Mouse (Mus musculus): ENCODE measurements at regions not wholly inside any gene's neighbourhood (a gene's known extent, or its start where the extent isn't known, plus 50 kb on each side); places are given as distances from the start of the nearest gene placed in this dataset. TPM values are rescaled to one million over a fixed set of nuclear protein-coding genes. Genes with fewer than 3 reads are reported as not detected.
"Not testable (repeated sequence)": the region's sequence is repeated elsewhere in the genome, so short reads cannot be mapped to it uniquely, and the experiment has no call there.

GRCm38 (mm10) chr12:15064351-15064750, 752.4 kb downstream of the Trib2 start:
- Histone ChIP-seq H3K9me3 (replicated peaks; ENCODE audit: control insufficient read depth, low read length) (no peaks in the 10 kb centered on the region), H3K4me3 (ENCODE audit: low read depth, low read length) (no peak overlapping the region), H3K4me2 (ENCODE audit: low read depth, low read length) (no peak overlapping the region), H3K27me3 (ENCODE audit: control insufficient read depth, insufficient read depth, low read length) (no peaks in the 10 kb centered on the region), H3K4me1 (ENCODE audit: control insufficient read depth, insufficient read depth, low read length) (no peaks in the 10 kb centered on the region), H3K36me3 (replicated peaks; ENCODE audit: control insufficient read depth, insufficient read depth, low read depth, low read length) (no peaks in the 10 kb centered on the region), H3K9ac (replicated peaks; ENCODE audit: low read length) (no peak overlapping the region), H3K27ac (replicated peaks; ENCODE audit: low read depth, low read length) (no peak overlapping the region)
- no peak for ATAC-seq (replicated peaks; ENCODE audit: insufficient number of reproducible peaks, low FRiP score, low TSS enrichment, low read depth)
- DNase-seq (ENCODE audit: low spot score) = no peak
- 74% methylated on average over 1 of the region's 1 CpGs for WGBS

DNA sequence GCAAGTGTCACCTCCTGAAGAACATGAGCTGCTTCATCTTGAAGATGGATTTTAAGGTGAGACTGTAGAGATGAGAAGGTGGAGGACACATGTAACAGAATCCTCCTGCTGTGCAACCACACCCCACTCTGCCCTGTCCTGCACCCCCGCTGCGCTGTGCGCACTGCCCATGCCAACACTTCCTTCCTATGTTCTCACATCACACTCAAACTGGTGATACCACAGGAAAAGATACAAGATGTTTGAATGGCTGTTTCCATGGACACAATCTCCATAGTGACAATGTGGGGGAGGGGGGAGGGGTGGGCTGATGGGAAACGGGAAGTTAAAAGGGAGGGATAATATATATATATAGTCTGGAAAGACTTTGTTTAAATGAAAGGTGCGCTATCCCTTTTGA, 765.3 kb downstream of the Trib2 start:
- H3K27ac ChIP-seq (replicated peaks; ENCODE audit: low read depth, low read length) = no peak overlapping the region
- no peak overlapping the region for H3K4me2 ChIP-seq (ENCODE audit: low read depth, low read length)
- H3K4me3 ChIP-seq (ENCODE audit: low read depth, low read length) = no peak overlapping the region
- no peaks in the 10 kb centered on the region for H3K4me1 ChIP-seq (ENCODE audit: control insufficient read depth, insufficient read depth, low read length)
- ATAC-seq (replicated peaks; ENCODE audit: insufficient number of reproducible peaks, low FRiP score, low TSS enrichment, low read depth) (no peak), DNase-seq (ENCODE audit: low spot score) (no peak)
- WGBS = 86% methylated on average over 5 of the region's 5 CpGs
- H3K36me3 ChIP-seq (replicated peaks; ENCODE audit: control insufficient read depth, insufficient read depth, low read depth, low read length) = no peaks in the 10 kb centered on the region
- no peak overlapping the region for H3K9ac ChIP-seq (replicated peaks; ENCODE audit: low read length)
- H3K27me3 ChIP-seq (ENCODE audit: control insufficient read depth, insufficient read depth, low read length) = no peaks in the 10 kb centered on the region
- H3K9me3 ChIP-seq (replicated peaks; ENCODE audit: control insufficient read depth, low read length) = no peaks in the 10 kb centered on the region

DNA sequence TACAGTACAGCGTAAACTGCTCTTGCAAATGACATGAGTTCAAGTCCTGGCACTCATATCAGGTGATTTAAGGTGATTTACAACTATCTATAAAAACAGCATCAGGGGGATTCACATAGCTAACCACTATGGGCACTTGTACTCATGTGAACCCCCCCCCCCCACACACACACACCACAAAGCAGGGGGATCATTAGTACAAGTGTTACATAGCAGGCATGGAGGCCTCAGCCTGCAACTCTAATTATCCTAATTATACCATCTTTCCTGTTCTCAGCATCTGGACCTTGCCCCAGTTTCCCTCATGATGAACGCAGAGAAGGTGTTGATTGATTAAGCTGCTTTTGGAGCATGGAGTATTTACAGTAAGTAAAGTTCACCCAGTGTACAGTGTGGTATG, 773.5 kb downstream of the Trib2 start:
- no peak overlapping the region for H3K9ac ChIP-seq (replicated peaks; ENCODE audit: low read length)
- no peak for ATAC-seq (replicated peaks; ENCODE audit: insufficient number of reproducible peaks, low FRiP score, low TSS enrichment, low read depth)
- 84% methylated on average over 2 of the region's 2 CpGs for WGBS

GRCm38 (mm10) chr12:15011091-15011490, 805.6 kb downstream of the Trib2 start:
- H3K4me2 ChIP-seq (ENCODE audit: low read depth, low read length) = no peak overlapping the region
- H3K9ac ChIP-seq (replicated peaks; ENCODE audit: low read length) = no peak overlapping the region
- no peak overlapping the region for H3K27ac ChIP-seq (replicated peaks; ENCODE audit: low read depth, low read length)
- H3K27me3 ChIP-seq (ENCODE audit: control insufficient read depth, insufficient read depth, low read length) = no peaks in the 10 kb centered on the region
- H3K4me3 ChIP-seq (ENCODE audit: low read depth, low read length) = no peak overlapping the region
- H3K4me1 ChIP-seq (ENCODE audit: control insufficient read depth, insufficient read depth, low read length) = no peaks in the 10 kb centered on the region
- no peaks in the 10 kb centered on the region for H3K9me3 ChIP-seq (replicated peaks; ENCODE audit: control insufficient read depth, low read length)
- DNase-seq (ENCODE audit: low spot score) (no peak), ATAC-seq (replicated peaks; ENCODE audit: insufficient number of reproducible peaks, low FRiP score, low TSS enrichment, low read depth) (no peak)
- no peaks in the 10 kb centered on the region for H3K36me3 ChIP-seq (replicated peaks; ENCODE audit: control insufficient read depth, insufficient read depth, low read depth, low read length)

More for the DNA sequence above, 773.5 kb downstream of the Trib2 start:
- no peak overlapping the region for H3K4me2 ChIP-seq (ENCODE audit: low read depth, low read length)
- H3K9me3 ChIP-seq (replicated peaks; ENCODE audit: control insufficient read depth, low read length) = no peaks in the 10 kb centered on the region
- H3K4me1 ChIP-seq (ENCODE audit: control insufficient read depth, insufficient read depth, low read length) = no peaks in the 10 kb centered on the region
- no peak for DNase-seq (ENCODE audit: low spot score)
- H3K4me3 ChIP-seq (ENCODE audit: low read depth, low read length) = no peak overlapping the region
- no peaks in the 10 kb centered on the region for H3K27me3 ChIP-seq (ENCODE audit: control insufficient read depth, insufficient read depth, low read length)
- H3K36me3 ChIP-seq (replicated peaks; ENCODE audit: control insufficient read depth, insufficient read depth, low read depth, low read length) = no peaks in the 10 kb centered on the region
- H3K27ac ChIP-seq (replicated peaks; ENCODE audit: low read depth, low read length) = no peak overlapping the region

- H3K4me3 ChIP-seq (ENCODE audit: low read depth, low read length); H3K4me1 ChIP-seq (ENCODE audit: control insufficient read depth, insufficient read depth, low read length); H3K9ac ChIP-seq (replicated peaks; ENCODE audit: low read length); ATAC-seq (replicated peaks; ENCODE audit: insufficient number of reproducible peaks, low FRiP score, low TSS enrichment, low read depth); H3K36me3 ChIP-seq (replicated peaks; ENCODE audit: control insufficient read depth, insufficient read depth, low read depth, low read length); DNase-seq (ENCODE audit: low spot score); H3K4me2 ChIP-seq (ENCODE audit: low read depth, low read length); H3K27me3 ChIP-seq (ENCODE audit: control insufficient read depth, insufficient read depth, low read length); H3K27ac ChIP-seq (replicated peaks; ENCODE audit: low read depth, low read length); H3K9me3 ChIP-seq (replicated peaks; ENCODE audit: control insufficient read depth, low read length): not testable (repeated sequence)
- WGBS = 70% methylated on average over 1 of the region's 1 CpGs
These were observed 814.3 kb downstream of the Trib2 start for GRCm38 (mm10) chr12:15002401-15002800.

Small RNAs in the stretch of these regions (microRNA-seq; reads per million reads assigned to microRNA genes)
- gene Gm27682 (ENCODE audit: borderline number of aligned reads) = not detected

Data from embryonic facial prominence, embryonic 11.5 days (tissue).